Mouse (Mus musculus) forebrain, embryonic 14.5 days (tissue): ENCODE results near the gene Syne1. TPM values are rescaled to one million over a fixed set of nuclear protein-coding genes. Genes with fewer than 3 reads are reported as not detected.

Experiments
- ATAC-seq: fragments of 200-750 bp; cut with Nextera tagmentation; 2 replicates; pipeline ENCODE4 v1.8.0; 2017; ENCODE audit warnings: mild to moderate bottlenecking, moderate library complexity
- DNase-seq: peaks from one replicate; pipeline ENCODE4 v3.0.0-alpha.2; 2015; ENCODE audit warnings: low spot score
- H3K27ac ChIP-seq: fragments of 300-500 bp; sonication (generic); 2 replicates; pipeline ENCODE4 v1.5.1; 2014; ENCODE audit warnings: low read depth, mild to moderate bottlenecking, control low read depth, low read length, moderate library complexity
- H3K27me3 ChIP-seq: fragments of 300-500 bp; sonication (generic); replicated peaks from 2 replicates; pipeline ENCODE4 v1.6.1; 2014; ENCODE audit warnings: low read length, control low read depth, mixed read lengths; ENCODE audit not compliant: control insufficient read depth, insufficient read depth
- H3K36me3 ChIP-seq: fragments of 300-500 bp; sonication (generic); 2 replicates; pipeline ENCODE4 v1.6.1; 2014; ENCODE audit warnings: low read length, control low read depth; ENCODE audit not compliant: control insufficient read depth, insufficient read depth
- H3K4me1 ChIP-seq: fragments of 300-500 bp; sonication (generic); 2 replicates; pipeline ENCODE4 v1.6.1; 2014; ENCODE audit warnings: antibody characterized with exemption, low read length, control low read depth; ENCODE audit not compliant: control insufficient read depth, insufficient read depth
- H3K4me2 ChIP-seq: fragments of 300-500 bp; sonication (generic); 2 replicates; pipeline ENCODE4 v1.6.1; 2014; ENCODE audit warnings: mild to moderate bottlenecking, control low read depth, low read length
- H3K4me3 ChIP-seq: fragments of 300-500 bp; sonication (generic); 2 replicates; pipeline ENCODE4 v1.5.1; 2014; ENCODE audit warnings: low read depth, low read length, control low read depth
- H3K9ac ChIP-seq: fragments of 300-500 bp; sonication (generic); 2 replicates; pipeline ENCODE4 v1.6.1; 2014; ENCODE audit warnings: mild to moderate bottlenecking, low read length, control low read depth, moderate library complexity
- H3K9me3 ChIP-seq: fragments of 300-500 bp; sonication (generic); replicated peaks from 2 replicates; pipeline ENCODE4 v1.6.1; 2016; ENCODE audit warnings: low read length, control low read depth, mixed read lengths; ENCODE audit not compliant: control insufficient read depth
- WGBS: fragments of 180-500 bp; shearing (Covaris S2); extraction: QIAGEN DNeasy Blood & Tissue Kit; methylation state at CpG from one replicate; pipeline ENCODE4 v1.1.7; 2014; 5-methylcytosine and 5-hydroxymethylcytosine counted together
- polyA plus RNA-seq: library from polyadenylated mRNA; unstranded; fragments of >200 nt; fragmentation: Nextera tagmentation; extraction: Ambion mirVana; gene quantifications from 2 replicates; pipeline ENCODE4 v1.2.1, GENCODE M21; 2014

Syne1 gene
- polyA plus RNA-seq, 1 experiment from 2014 or later, result 3.4 TPM

- no peak overlapping the region for H3K4me3 ChIP-seq
- 79% methylated on average over 6 of the region's 6 CpGs for WGBS
- H3K27ac ChIP-seq, result no peak overlapping the region
- ATAC-seq (no peak), DNase-seq (no peak)
- H3K4me1 ChIP-seq, result no peaks in the 10 kb centered on the region
- no peaks in the 10 kb centered on the region for H3K27me3 ChIP-seq
- no peak overlapping the region for H3K9ac ChIP-seq
- no peaks in the 10 kb centered on the region for H3K9me3 ChIP-seq
- no peaks in the 10 kb centered on the region for H3K36me3 ChIP-seq
- no peak overlapping the region for H3K4me2 ChIP-seq
Observed at GRCm38 (mm10) chr10:5163770-5164169, 387.5 kb downstream of the Syne1 start.

- H3K27me3 ChIP-seq, result no peaks in the 10 kb centered on the region
- DNase-seq (no peak), ATAC-seq (no peak)
- H3K36me3 ChIP-seq, result no peaks in the 10 kb centered on the region
- no peaks in the 10 kb centered on the region for H3K4me1 ChIP-seq
- H3K4me2 ChIP-seq, result no peak overlapping the region
- WGBS, result 70% methylated on average over 3 of the region's 3 CpGs
- no peak overlapping the region for H3K4me3 ChIP-seq
- H3K9me3 ChIP-seq, result no peaks in the 10 kb centered on the region
- H3K27ac ChIP-seq, result no peak overlapping the region
- H3K9ac ChIP-seq, result no peak overlapping the region
Observed at GRCm38 (mm10) chr10:5163286-5163685, 388.0 kb downstream of the Syne1 start.

GRCm38 (mm10) chr10:5161394-5161872 lies 389.8 kb downstream of the Syne1 start:
- Histone ChIP-seq H3K4me3 (no peak overlapping the region), H3K9ac (no peak overlapping the region), H3K4me2 (no peak overlapping the region), H3K27ac (no peak overlapping the region), H3K36me3 (no peaks in the 10 kb centered on the region), H3K4me1 (no peaks in the 10 kb centered on the region), H3K9me3 (no peaks in the 10 kb centered on the region), H3K27me3 (no peaks in the 10 kb centered on the region)
- peak; percentile 54; the same call in 1 of the 2 replicates for ATAC-seq
- DNase-seq, result peak; percentile 74
- WGBS, result 60% methylated on average over 12 of the region's 12 CpGs

- Histone ChIP-seq H3K4me2 (no peak overlapping the region), H3K27ac (no peak overlapping the region), H3K27me3 (no peaks in the 10 kb centered on the region), H3K36me3 (no peaks in the 10 kb centered on the region), H3K9me3 (no peaks in the 10 kb centered on the region), H3K4me1 (no peaks in the 10 kb centered on the region), H3K4me3 (no peak overlapping the region), H3K9ac (no peak overlapping the region)
- ATAC-seq (no peak), DNase-seq (no peak)
- WGBS, result 77% methylated on average over 8 of the region's 8 CpGs
Observed at GRCm38 (mm10) chr10:5159679-5160078, 391.6 kb downstream of the Syne1 start.

GRCm38 (mm10) chr10:5153047-5153446 lies 398.2 kb downstream of the Syne1 start:
- H3K36me3 ChIP-seq, result no peaks in the 10 kb centered on the region
- no peaks in the 10 kb centered on the region for H3K9me3 ChIP-seq
- ATAC-seq, result no peak
- no peak overlapping the region for H3K4me2 ChIP-seq
- H3K27ac ChIP-seq, result no peak overlapping the region
- DNase-seq, result no peak
- H3K27me3 ChIP-seq, result no peaks in the 10 kb centered on the region
- no peak overlapping the region for H3K4me3 ChIP-seq
- H3K4me1 ChIP-seq, result no peaks in the 10 kb centered on the region
- 89% methylated on average over 6 of the region's 6 CpGs for WGBS
- no peak overlapping the region for H3K9ac ChIP-seq

GRCm38 (mm10) chr10:5141471-5141870 lies 409.8 kb downstream of the Syne1 start:
- DNase-seq, result no peak
- Histone ChIP-seq H3K4me2 (no peak overlapping the region), H3K27me3 (no peaks in the 10 kb centered on the region), H3K4me1 (no peaks in the 10 kb centered on the region), H3K9me3 (no peaks in the 10 kb centered on the region), H3K4me3 (no peak overlapping the region), H3K9ac (no peak overlapping the region), H3K36me3 (no peaks in the 10 kb centered on the region), H3K27ac (no peak overlapping the region)
- WGBS, result 93% methylated on average over 5 of the region's 5 CpGs
- no peak for ATAC-seq

- WGBS, result 93% methylated on average over 4 of the region's 4 CpGs
- no peaks in the 10 kb centered on the region for H3K36me3 ChIP-seq
- DNase-seq (no peak), ATAC-seq (no peak)
- no peaks in the 10 kb centered on the region for H3K9me3 ChIP-seq
- H3K27me3 ChIP-seq, result no peaks in the 10 kb centered on the region
- H3K4me1 ChIP-seq, result no peaks in the 10 kb centered on the region
- H3K27ac ChIP-seq, result no peak overlapping the region
- no peak overlapping the region for H3K4me2 ChIP-seq
- H3K9ac ChIP-seq, result no peak overlapping the region
- H3K4me3 ChIP-seq, result no peak overlapping the region
Observed at GRCm38 (mm10) chr10:5139932-5140264, 411.4 kb downstream of the Syne1 start.

GRCm38 (mm10) chr10:5139246-5139931 lies 411.9 kb downstream of the Syne1 start:
- no peak overlapping the region for H3K9ac ChIP-seq
- no peaks in the 10 kb centered on the region for H3K9me3 ChIP-seq
- H3K27ac ChIP-seq, result no peak overlapping the region
- ATAC-seq, result no peak
- H3K36me3 ChIP-seq, result no peaks in the 10 kb centered on the region
- no peaks in the 10 kb centered on the region for H3K4me1 ChIP-seq
- no peak overlapping the region for H3K4me2 ChIP-seq
- H3K4me3 ChIP-seq, result no peak overlapping the region
- DNase-seq, result no peak
- WGBS, result 90% methylated on average over 3 of the region's 3 CpGs
- no peaks in the 10 kb centered on the region for H3K27me3 ChIP-seq

- ATAC-seq (no peak), DNase-seq (no peak)
- no peaks in the 10 kb centered on the region for H3K4me1 ChIP-seq
- WGBS, result 91% methylated on average over 3 of the region's 3 CpGs
- H3K36me3 ChIP-seq, result no peaks in the 10 kb centered on the region
- no peak overlapping the region for H3K4me2 ChIP-seq
- no peak overlapping the region for H3K9ac ChIP-seq
- H3K27ac ChIP-seq, result no peak overlapping the region
- H3K9me3 ChIP-seq, result no peaks in the 10 kb centered on the region
- H3K27me3 ChIP-seq, result no peaks in the 10 kb centered on the region
- no peak overlapping the region for H3K4me3 ChIP-seq
Observed at GRCm38 (mm10) chr10:5132050-5132449, 419.2 kb downstream of the Syne1 start.
